Mouse (Mus musculus) myocyte (in vitro differentiated cells): Measurements from ENCODE around the gene 4933406M09Rik. TPM values are rescaled to one million over a fixed set of nuclear protein-coding genes. Genes with fewer than 3 reads are reported as not detected.

Experiments used
- H3K27me3 ChIP-seq: one replicate; pipeline ENCODE4 v1.6.1; 2011; ENCODE audit not compliant: control insufficient read depth, insufficient read depth, insufficient read length
- H3K36me3 ChIP-seq: one replicate; pipeline ENCODE4 v1.6.1; 2011; ENCODE audit not compliant: control insufficient read depth, insufficient read depth
- H3K4me2 ChIP-seq: one replicate; pipeline ENCODE4 v1.6.1; 2011; ENCODE audit warnings: low read depth, control low read depth
- H3K4me3 ChIP-seq: one replicate; pipeline ENCODE4 v1.5.1; 2011; ENCODE audit warnings: mild to moderate bottlenecking, control low read depth, moderate library complexity
- H3K79me2 ChIP-seq: one replicate; pipeline ENCODE4 v1.6.1; 2011; ENCODE audit not compliant: control insufficient read depth, insufficient read depth
- H3ac ChIP-seq: one replicate; pipeline ENCODE4 v1.6.1; 2011; ENCODE audit not compliant: control insufficient read depth, insufficient read length
- CEBPB ChIP-seq: IDR thresholded peaks from 2 replicates; pipeline ENCODE4 v1.6.1; 2011; ENCODE audit warnings: mild to moderate bottlenecking, moderate library complexity; ENCODE audit not compliant: poor library complexity, insufficient read depth, severe bottlenecking
- E2F4 ChIP-seq: IDR thresholded peaks from one replicate; pipeline ENCODE4 v1.6.1; 2011; ENCODE audit warnings: mild to moderate bottlenecking, control low read depth, moderate library complexity; ENCODE audit not compliant: insufficient read depth
- MAX ChIP-seq: IDR thresholded peaks from one replicate; pipeline ENCODE4 v1.6.1; 2011; ENCODE audit warnings: low read depth, mild to moderate bottlenecking, control low read depth
- MYOD1 ChIP-seq, 3 experiments: IDR thresholded peaks; one replicate each; pipeline ENCODE4 v1.6.1; 2011; ENCODE audit warnings: control low read depth in 2 of 3, low read depth in 2 of 3, mild to moderate bottlenecking in 2 of 3, moderate library complexity in 1 of 3; ENCODE audit not compliant: insufficient read length in 2 of 3, control insufficient read depth in 1 of 3
- MYOG ChIP-seq, 3 experiments: IDR thresholded peaks; one replicate each; pipeline ENCODE4 v1.6.1; 2011; ENCODE audit warnings: control low read depth in 2 of 3, low read depth in 2 of 3, mild to moderate bottlenecking in 2 of 3; ENCODE audit not compliant: insufficient read length in 2 of 3, control insufficient read depth in 1 of 3, insufficient read depth in 1 of 3
- POLR2A ChIP-seq: IDR thresholded peaks from one replicate; pipeline ENCODE4 v1.6.1; 2011; ENCODE audit warnings: low read depth, mild to moderate bottlenecking, control low read depth, moderate library complexity; ENCODE audit not compliant: insufficient read length
- POLR2AphosphoS2 ChIP-seq: IDR thresholded peaks from one replicate; pipeline ENCODE4 v1.6.1; 2011; ENCODE audit warnings: low read depth, control low read depth; ENCODE audit not compliant: insufficient read length
- REST ChIP-seq: IDR thresholded peaks from one replicate; pipeline ENCODE4 v1.6.1; 2011; ENCODE audit warnings: mild to moderate bottlenecking, control low read depth, moderate library complexity; ENCODE audit not compliant: insufficient read depth, insufficient read length
- SRF ChIP-seq: IDR thresholded peaks from one replicate; pipeline ENCODE4 v1.6.1; 2011; ENCODE audit warnings: low read depth; ENCODE audit not compliant: control insufficient read depth, insufficient read length
- TCF12 ChIP-seq: IDR thresholded peaks from one replicate; pipeline ENCODE4 v1.6.1; 2011; ENCODE audit warnings: mild to moderate bottlenecking, control low read depth; ENCODE audit not compliant: poor library complexity, insufficient read depth, severe bottlenecking
- TCF3 ChIP-seq: IDR thresholded peaks from one replicate; pipeline ENCODE4 v1.6.1; 2011; ENCODE audit warnings: low read depth, control low read depth; ENCODE audit not compliant: insufficient read length
- USF1 ChIP-seq: IDR thresholded peaks from one replicate; pipeline ENCODE4 v1.6.1; 2011; ENCODE audit warnings: low read depth, mild to moderate bottlenecking, control low read depth, moderate library complexity
- polyA plus RNA-seq: library from polyadenylated mRNA; unstranded; fragments of >200 nt; fragmentation: generic; extraction: Trizol; gene quantifications from one replicate; pipeline ENCODE4 v1.2.1, GENCODE M21; 2012; ENCODE audit warnings: missing spikeins

4933406M09Rik gene
- polyA plus RNA-seq, 1 experiment, result not detected

- no peak overlapping the region for H3ac ChIP-seq
- H3K4me2 ChIP-seq, result peak overlapping the region; percentile 36
- no peaks in the 10 kb centered on the region for H3K27me3 ChIP-seq
- peaks cover 71% of the 10 kb centered on the region for H3K79me2 ChIP-seq
- H3K36me3 ChIP-seq, result peaks cover 4% of the 10 kb centered on the region
- H3K4me3 ChIP-seq, result no peak overlapping the region
- TF ChIP-seq MYOG (IDR thresholded peaks at IDR 0.05; ENCODE audit: control insufficient read depth in 1 of 3, insufficient read depth in 1 of 3, insufficient read length in 2 of 3, low read depth in 2 of 3) (no peak), USF1 (no peak), SRF (no peak), MAX (no peak), TCF3 (no peak), MYOD1 (IDR thresholded peaks at IDR 0.05; ENCODE audit: control insufficient read depth in 1 of 3, insufficient read length in 2 of 3, low read depth in 2 of 3) (no peak), TCF12 (no peak), CEBPB (no peak), REST (no peak), POLR2AphosphoS2 (no peak), E2F4 (no peak), POLR2A (no peak)
Measured at GRCm38 (mm10) chr1:134418414-134418975, 32.8 kb downstream of the 4933406M09Rik start.

GRCm38 (mm10) chr1:134419176-134419575, 33.4 kb downstream of the 4933406M09Rik start:
- peaks cover 6% of the 10 kb centered on the region for H3K36me3 ChIP-seq
- no peaks in the 10 kb centered on the region for H3K27me3 ChIP-seq
- no peak overlapping the region for H3K4me3 ChIP-seq
- no peak for TF ChIP-seq CEBPB
- no peak for TF ChIP-seq MAX
- no peak for TF ChIP-seq TCF3
- TF ChIP-seq MYOD1 (IDR thresholded peaks at IDR 0.05; ENCODE audit: control insufficient read depth in 1 of 3, insufficient read length in 2 of 3, low read depth in 2 of 3), result no peak
- no peak for TF ChIP-seq POLR2A
- TF ChIP-seq USF1, result no peak
- no peak for TF ChIP-seq TCF12
- TF ChIP-seq POLR2AphosphoS2, result no peak
- no peak for TF ChIP-seq E2F4
- TF ChIP-seq MYOG (IDR thresholded peaks at IDR 0.05; ENCODE audit: control insufficient read depth in 1 of 3, insufficient read depth in 1 of 3, insufficient read length in 2 of 3, low read depth in 2 of 3), result no peak
- no peak for TF ChIP-seq REST
- no peak for TF ChIP-seq SRF
- H3K79me2 ChIP-seq, result peaks cover 71% of the 10 kb centered on the region
- H3K4me2 ChIP-seq, result peak overlapping the region; percentile 34
- H3ac ChIP-seq, result no peak overlapping the region

- peaks cover 71% of the 10 kb centered on the region for H3K79me2 ChIP-seq
- TF ChIP-seq TCF3 (no peak), USF1 (no peak), E2F4 (no peak), POLR2AphosphoS2 (no peak), CEBPB (no peak), SRF (no peak), MYOD1 (IDR thresholded peaks at IDR 0.05; ENCODE audit: control insufficient read depth in 1 of 3, insufficient read length in 2 of 3, low read depth in 2 of 3) (no peak), MYOG (IDR thresholded peaks at IDR 0.05; ENCODE audit: control insufficient read depth in 1 of 3, insufficient read depth in 1 of 3, insufficient read length in 2 of 3, low read depth in 2 of 3) (no peak), POLR2A (no peak)
- peak overlapping the region; percentile 34 for H3K4me2 ChIP-seq
- H3K4me3 ChIP-seq, result no peak overlapping the region
- H3K36me3 ChIP-seq, result peaks cover 13% of the 10 kb centered on the region
- no peak overlapping the region for H3ac ChIP-seq
- no peaks in the 10 kb centered on the region for H3K27me3 ChIP-seq
Measured at GRCm38 (mm10) chr1:134419751-134420458, 34.2 kb downstream of the 4933406M09Rik start.

- no peak overlapping the region for H3K4me3 ChIP-seq
- peaks cover 48% of the 10 kb centered on the region for H3K36me3 ChIP-seq
- H3K27me3 ChIP-seq, result no peaks in the 10 kb centered on the region
- TF ChIP-seq CEBPB, result no peak
- no peak for TF ChIP-seq MYOG (IDR thresholded peaks at IDR 0.05; ENCODE audit: control insufficient read depth in 1 of 3, insufficient read depth in 1 of 3, insufficient read length in 2 of 3, low read depth in 2 of 3)
- TF ChIP-seq USF1, result no peak
- TF ChIP-seq E2F4, result no peak
- TF ChIP-seq MYOD1 (IDR thresholded peaks at IDR 0.05; ENCODE audit: control insufficient read depth in 1 of 3, insufficient read length in 2 of 3, low read depth in 2 of 3), result no peak
- no peak overlapping the region for H3ac ChIP-seq
- H3K79me2 ChIP-seq, result peaks cover 37% of the 10 kb centered on the region
- H3K4me2 ChIP-seq, result no peak overlapping the region
Measured at GRCm38 (mm10) chr1:134423911-134424310, 38.2 kb downstream of the 4933406M09Rik start.
